Mouse (Mus musculus): ENCODE measurements at regions not wholly inside any gene's neighbourhood (a gene's known extent, or its start where the extent isn't known, plus 50 kb on each side); places are given as distances from the start of the nearest gene placed in this dataset.
A peak's percentile ranks its signal among the peaks of the same experiment; 100 is the strongest.

- no peak overlapping the region for H3K4me2 ChIP-seq (ENCODE audit: low read length)
- no peaks in the 10 kb centered on the region for H3K4me1 ChIP-seq (replicated peaks; ENCODE audit: control insufficient read depth, insufficient read depth, low read length)
- no peak overlapping the region for H3K27ac ChIP-seq (ENCODE audit: low read length)
- H3K27me3 ChIP-seq (replicated peaks; ENCODE audit: control insufficient read depth, insufficient read depth, low read length), result no peaks in the 10 kb centered on the region
- H3K9me3 ChIP-seq (ENCODE audit: control insufficient read depth, low read length), result no peaks in the 10 kb centered on the region
- WGBS, result 85% methylated on average over 4 of the region's 4 CpGs
- H3K4me3 ChIP-seq (replicated peaks; ENCODE audit: low read length), result no peak overlapping the region
- no peaks in the 10 kb centered on the region for H3K36me3 ChIP-seq (ENCODE audit: control insufficient read depth, insufficient read depth)
- ATAC-seq, result no peak
- no peak overlapping the region for H3K9ac ChIP-seq (replicated peaks; ENCODE audit: low read depth, low read length)
Measured at GRCm38 (mm10) chr13:103460499-103460898, 126.2 kb upstream of the Mast4 start.

GRCm38 (mm10) chr13:103459486-103460147, 125.3 kb upstream of the Mast4 start:
- Histone ChIP-seq H3K27ac (ENCODE audit: low read length) (no peak overlapping the region), H3K27me3 (replicated peaks; ENCODE audit: control insufficient read depth, insufficient read depth, low read length) (no peaks in the 10 kb centered on the region), H3K9ac (replicated peaks; ENCODE audit: low read depth, low read length) (no peak overlapping the region), H3K9me3 (ENCODE audit: control insufficient read depth, low read length) (no peaks in the 10 kb centered on the region), H3K36me3 (ENCODE audit: control insufficient read depth, insufficient read depth) (no peaks in the 10 kb centered on the region), H3K4me3 (replicated peaks; ENCODE audit: low read length) (no peak overlapping the region), H3K4me2 (ENCODE audit: low read length) (no peak overlapping the region), H3K4me1 (replicated peaks; ENCODE audit: control insufficient read depth, insufficient read depth, low read length) (no peaks in the 10 kb centered on the region)
- WGBS, result 82% methylated on average over 13 of the region's 13 CpGs
- no peak for ATAC-seq

DNA sequence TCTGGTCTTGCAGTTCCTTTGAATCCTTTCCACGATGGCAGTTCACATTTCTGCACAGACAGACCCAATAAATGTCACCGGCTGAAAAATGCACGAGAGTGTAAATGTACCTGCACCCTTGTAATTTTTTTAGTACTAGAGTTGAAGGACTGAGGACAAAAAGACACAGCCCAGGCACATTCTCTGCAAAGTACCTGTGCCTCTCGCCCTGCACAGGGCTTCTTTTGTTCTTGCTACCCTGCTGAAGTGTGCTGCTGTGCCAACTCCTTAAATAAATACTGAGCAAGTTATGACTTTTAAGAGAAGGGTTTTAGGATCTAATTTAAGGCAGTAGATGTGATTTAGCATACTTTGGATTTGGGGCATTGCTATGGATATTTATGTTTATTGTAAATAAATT, 118.5 kb upstream of the Mast4 start:
- no peak overlapping the region for H3K27ac ChIP-seq (ENCODE audit: low read length)
- no peak overlapping the region for H3K4me3 ChIP-seq (replicated peaks; ENCODE audit: low read length)
- WGBS, result 64% methylated on average over 4 of the region's 4 CpGs
- no peaks in the 10 kb centered on the region for H3K36me3 ChIP-seq (ENCODE audit: control insufficient read depth, insufficient read depth)
- ATAC-seq, result no peak
- H3K4me1 ChIP-seq (replicated peaks; ENCODE audit: control insufficient read depth, insufficient read depth, low read length), result no peaks in the 10 kb centered on the region
- no peak overlapping the region for H3K9ac ChIP-seq (replicated peaks; ENCODE audit: low read depth, low read length)
- H3K9me3 ChIP-seq (ENCODE audit: control insufficient read depth, low read length), result no peaks in the 10 kb centered on the region
- H3K27me3 ChIP-seq (replicated peaks; ENCODE audit: control insufficient read depth, insufficient read depth, low read length), result no peaks in the 10 kb centered on the region
- H3K4me2 ChIP-seq (ENCODE audit: low read length), result no peak overlapping the region

DNA sequence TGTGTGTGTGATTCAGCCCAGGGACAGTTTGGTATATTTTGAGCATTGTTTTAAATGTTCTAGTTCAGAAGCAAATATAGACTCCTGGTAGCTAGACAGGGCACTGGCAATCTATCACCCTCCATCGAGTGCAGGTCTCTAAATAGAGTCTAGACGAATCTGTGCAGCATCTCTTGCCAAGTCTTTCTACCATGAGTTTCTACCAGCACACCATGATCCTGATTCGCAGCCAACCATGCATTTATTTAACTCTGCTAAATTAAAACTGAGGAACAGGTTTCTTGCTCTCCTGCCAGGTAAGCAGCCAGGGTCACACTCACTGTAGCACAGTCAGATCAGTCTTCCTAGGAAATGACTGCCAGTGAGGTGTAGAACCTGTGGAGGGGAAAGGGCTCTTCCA, 96.3 kb upstream of the Mast4 start:
- Histone ChIP-seq H3K4me2 (ENCODE audit: low read length) (no peak overlapping the region), H3K4me3 (replicated peaks; ENCODE audit: low read length) (no peak overlapping the region), H3K27me3 (replicated peaks; ENCODE audit: control insufficient read depth, insufficient read depth, low read length) (no peaks in the 10 kb centered on the region), H3K9me3 (ENCODE audit: control insufficient read depth, low read length) (no peaks in the 10 kb centered on the region), H3K36me3 (ENCODE audit: control insufficient read depth, insufficient read depth) (no peaks in the 10 kb centered on the region), H3K4me1 (replicated peaks; ENCODE audit: control insufficient read depth, insufficient read depth, low read length) (no peaks in the 10 kb centered on the region), H3K9ac (replicated peaks; ENCODE audit: low read depth, low read length) (no peak overlapping the region), H3K27ac (ENCODE audit: low read length) (no peak overlapping the region)
- ATAC-seq, result no peak
- WGBS, result 74% methylated on average over 3 of the region's 3 CpGs

GRCm38 (mm10) chr13:103424011-103424410, 89.7 kb upstream of the Mast4 start:
- Histone ChIP-seq H3K4me2 (ENCODE audit: low read length) (no peak overlapping the region), H3K27me3 (replicated peaks; ENCODE audit: control insufficient read depth, insufficient read depth, low read length) (no peaks in the 10 kb centered on the region), H3K9me3 (ENCODE audit: control insufficient read depth, low read length) (no peaks in the 10 kb centered on the region), H3K36me3 (ENCODE audit: control insufficient read depth, insufficient read depth) (no peaks in the 10 kb centered on the region), H3K27ac (ENCODE audit: low read length) (no peak overlapping the region), H3K4me3 (replicated peaks; ENCODE audit: low read length) (no peak overlapping the region), H3K9ac (replicated peaks; ENCODE audit: low read depth, low read length) (no peak overlapping the region), H3K4me1 (replicated peaks; ENCODE audit: control insufficient read depth, insufficient read depth, low read length) (peaks cover 9% of the 10 kb centered on the region; the same call in 1 of the 2 replicates)
- WGBS, result 82% methylated on average over 7 of the region's 7 CpGs
- ATAC-seq, result no peak

- no peak overlapping the region for H3K27ac ChIP-seq (ENCODE audit: low read length)
- no peaks in the 10 kb centered on the region for H3K36me3 ChIP-seq (ENCODE audit: control insufficient read depth, insufficient read depth)
- no peak overlapping the region for H3K4me3 ChIP-seq (replicated peaks; ENCODE audit: low read length)
- peak; percentile 77 for ATAC-seq
- no peaks in the 10 kb centered on the region for H3K27me3 ChIP-seq (replicated peaks; ENCODE audit: control insufficient read depth, insufficient read depth, low read length)
- peaks cover 9% of the 10 kb centered on the region; the same call in 1 of the 2 replicates for H3K4me1 ChIP-seq (replicated peaks; ENCODE audit: control insufficient read depth, insufficient read depth, low read length)
- H3K4me2 ChIP-seq (ENCODE audit: low read length), result no peak overlapping the region
- 57% methylated on average over 8 of the region's 8 CpGs for WGBS
- no peak overlapping the region for H3K9ac ChIP-seq (replicated peaks; ENCODE audit: low read depth, low read length)
- no peaks in the 10 kb centered on the region for H3K9me3 ChIP-seq (ENCODE audit: control insufficient read depth, low read length)
Measured at GRCm38 (mm10) chr13:103423417-103423816, 89.1 kb upstream of the Mast4 start.

GRCm38 (mm10) chr13:103422997-103423396, 88.7 kb upstream of the Mast4 start:
- no peaks in the 10 kb centered on the region for H3K36me3 ChIP-seq (ENCODE audit: control insufficient read depth, insufficient read depth)
- ATAC-seq, result no peak
- H3K27ac ChIP-seq (ENCODE audit: low read length), result no peak overlapping the region
- no peak overlapping the region for H3K9ac ChIP-seq (replicated peaks; ENCODE audit: low read depth, low read length)
- H3K4me1 ChIP-seq (replicated peaks; ENCODE audit: control insufficient read depth, insufficient read depth, low read length), result peaks cover 9% of the 10 kb centered on the region; the same call in 1 of the 2 replicates
- no peaks in the 10 kb centered on the region for H3K27me3 ChIP-seq (replicated peaks; ENCODE audit: control insufficient read depth, insufficient read depth, low read length)
- whole genome bisulfite sequencing, result 87% methylated on average over 8 of the region's 8 CpGs
- no peak overlapping the region for H3K4me3 ChIP-seq (replicated peaks; ENCODE audit: low read length)
- H3K9me3 ChIP-seq (ENCODE audit: control insufficient read depth, low read length), result no peaks in the 10 kb centered on the region
- H3K4me2 ChIP-seq (ENCODE audit: low read length), result no peak overlapping the region

DNA sequence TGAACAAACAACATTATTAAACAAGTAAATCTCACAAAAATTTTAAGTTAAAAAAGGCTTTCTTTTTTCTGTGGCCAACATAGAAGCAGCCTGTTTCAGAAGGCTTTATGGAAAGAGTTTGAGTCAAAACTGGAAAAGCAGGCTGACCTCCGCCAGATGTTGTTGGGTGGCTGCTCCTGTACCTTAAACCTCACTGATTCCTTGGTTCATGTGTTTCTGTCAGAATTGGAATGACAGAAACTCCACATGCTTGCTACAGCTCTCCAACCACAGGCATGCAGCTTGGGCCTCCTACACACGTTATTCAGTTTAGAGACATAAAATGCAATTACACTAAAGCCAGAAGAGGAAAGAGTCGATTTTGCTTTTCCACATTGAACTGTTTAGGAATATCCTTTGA, 84.8 kb upstream of the Mast4 start:
- Histone ChIP-seq H3K4me1 (replicated peaks; ENCODE audit: control insufficient read depth, insufficient read depth, low read length) (peaks cover 7% of the 10 kb centered on the region; the same call in 1 of the 2 replicates), H3K9me3 (ENCODE audit: control insufficient read depth, low read length) (no peaks in the 10 kb centered on the region), H3K27me3 (replicated peaks; ENCODE audit: control insufficient read depth, insufficient read depth, low read length) (no peaks in the 10 kb centered on the region), H3K36me3 (ENCODE audit: control insufficient read depth, insufficient read depth) (no peaks in the 10 kb centered on the region), H3K9ac (replicated peaks; ENCODE audit: low read depth, low read length) (no peak overlapping the region), H3K4me3 (replicated peaks; ENCODE audit: low read length) (no peak overlapping the region), H3K4me2 (ENCODE audit: low read length) (no peak overlapping the region), H3K27ac (ENCODE audit: low read length) (no peak overlapping the region)
- no peak for ATAC-seq
- 85% methylated on average over 3 of the region's 3 CpGs for WGBS

DNA sequence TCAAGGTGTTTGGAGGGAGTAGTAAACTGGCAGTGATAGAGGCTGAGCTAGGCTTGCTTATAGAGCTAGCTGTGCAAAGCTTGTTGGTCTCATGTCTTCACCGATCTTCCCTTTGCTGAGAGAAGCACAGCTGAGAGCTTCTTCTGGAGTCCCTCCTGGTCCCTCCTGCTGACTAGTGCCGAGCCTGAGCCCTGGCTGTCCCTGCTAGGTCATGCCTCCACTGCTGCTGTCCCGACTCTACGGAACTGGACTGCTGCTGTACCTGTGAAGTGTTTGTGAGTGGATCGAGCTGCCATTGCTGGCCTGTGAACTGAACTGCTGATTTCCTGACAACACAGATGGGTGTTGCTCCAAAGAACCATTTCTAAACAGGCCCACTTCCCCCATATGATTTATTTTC, 83.0 kb upstream of the Mast4 start:
- Histone ChIP-seq H3K4me1 (replicated peaks; ENCODE audit: control insufficient read depth, insufficient read depth, low read length) (no peaks in the 10 kb centered on the region), H3K4me2 (ENCODE audit: low read length) (no peak overlapping the region), H3K4me3 (replicated peaks; ENCODE audit: low read length) (no peak overlapping the region), H3K27me3 (replicated peaks; ENCODE audit: control insufficient read depth, insufficient read depth, low read length) (no peaks in the 10 kb centered on the region), H3K9ac (replicated peaks; ENCODE audit: low read depth, low read length) (no peak overlapping the region), H3K9me3 (ENCODE audit: control insufficient read depth, low read length) (no peaks in the 10 kb centered on the region), H3K36me3 (ENCODE audit: control insufficient read depth, insufficient read depth) (no peaks in the 10 kb centered on the region), H3K27ac (ENCODE audit: low read length) (no peak overlapping the region)
- WGBS, result 88% methylated on average over 5 of the region's 5 CpGs
- no peak for ATAC-seq

DNA sequence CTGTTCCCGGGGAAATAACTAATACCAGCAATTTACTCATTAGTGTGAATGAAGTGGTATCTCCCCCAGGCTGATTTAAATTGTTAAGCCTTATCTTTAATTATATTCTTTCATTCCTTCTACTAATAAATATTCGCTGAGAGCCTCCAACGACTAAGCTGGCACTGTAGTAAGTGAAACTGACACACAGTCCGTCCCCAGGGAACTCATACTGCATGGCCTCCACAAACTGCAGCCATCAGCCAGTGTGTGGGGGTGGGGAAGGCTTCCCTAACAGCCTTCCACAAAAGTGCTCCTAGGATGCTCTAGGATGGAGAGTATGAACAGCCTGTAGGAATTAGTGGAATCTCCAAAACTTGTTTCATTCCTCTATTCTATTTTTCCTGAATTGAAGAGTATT, 81.0 kb upstream of the Mast4 start:
- Histone ChIP-seq H3K4me2 (ENCODE audit: low read length) (no peak overlapping the region), H3K4me1 (replicated peaks; ENCODE audit: control insufficient read depth, insufficient read depth, low read length) (no peaks in the 10 kb centered on the region), H3K9me3 (ENCODE audit: control insufficient read depth, low read length) (no peaks in the 10 kb centered on the region), H3K27me3 (replicated peaks; ENCODE audit: control insufficient read depth, insufficient read depth, low read length) (no peaks in the 10 kb centered on the region), H3K27ac (ENCODE audit: low read length) (no peak overlapping the region), H3K4me3 (replicated peaks; ENCODE audit: low read length) (no peak overlapping the region), H3K36me3 (ENCODE audit: control insufficient read depth, insufficient read depth) (no peaks in the 10 kb centered on the region), H3K9ac (replicated peaks; ENCODE audit: low read depth, low read length) (no peak overlapping the region)
- 64% methylated on average over 4 of the region's 4 CpGs for WGBS
- no peak for ATAC-seq
